Mouse (Mus musculus) fat pad, adult 2 months (tissue): ENCODE results near the gene Mphosph10.

ENCODE experiments used
- DNase-seq: peaks from one replicate; pipeline ENCODE4 v3.0.0-alpha.2; 2011; ENCODE audit warnings: low read depth, low spot score; ENCODE audit errors: extremely low read depth

Mphosph10 gene

GRCm38 (mm10) chr7:64354206-64354605 is 37.9 kb downstream of the Mphosph10 start:
- no peak for DNase-seq

GRCm38 (mm10) chr7:64351087-64351486 is 41.0 kb downstream of the Mphosph10 start:
- DNase-seq, result peak; percentile 67

GRCm38 (mm10) chr7:64349147-64349861 is 42.8 kb downstream of the Mphosph10 start:
- DNase-seq, result no peak

GRCm38 (mm10) chr7:64347813-64348212 is 44.3 kb downstream of the Mphosph10 start:
- no peak for DNase-seq

- DNase-seq, result no peak
Observed at GRCm38 (mm10) chr7:64332686-64333085, 59.4 kb downstream of the Mphosph10 start.

GRCm38 (mm10) chr7:64331309-64331708 is 60.8 kb downstream of the Mphosph10 start:
- DNase-seq, result no peak

GRCm38 (mm10) chr7:64327486-64327885 is 64.6 kb downstream of the Mphosph10 start:
- DNase-seq, result no peak

GRCm38 (mm10) chr7:64326892-64327291 is 65.2 kb downstream of the Mphosph10 start:
- no peak for DNase-seq
